9 mouse cellular contexts compared by ENCODE assay signal in the genomic region with DNA sequence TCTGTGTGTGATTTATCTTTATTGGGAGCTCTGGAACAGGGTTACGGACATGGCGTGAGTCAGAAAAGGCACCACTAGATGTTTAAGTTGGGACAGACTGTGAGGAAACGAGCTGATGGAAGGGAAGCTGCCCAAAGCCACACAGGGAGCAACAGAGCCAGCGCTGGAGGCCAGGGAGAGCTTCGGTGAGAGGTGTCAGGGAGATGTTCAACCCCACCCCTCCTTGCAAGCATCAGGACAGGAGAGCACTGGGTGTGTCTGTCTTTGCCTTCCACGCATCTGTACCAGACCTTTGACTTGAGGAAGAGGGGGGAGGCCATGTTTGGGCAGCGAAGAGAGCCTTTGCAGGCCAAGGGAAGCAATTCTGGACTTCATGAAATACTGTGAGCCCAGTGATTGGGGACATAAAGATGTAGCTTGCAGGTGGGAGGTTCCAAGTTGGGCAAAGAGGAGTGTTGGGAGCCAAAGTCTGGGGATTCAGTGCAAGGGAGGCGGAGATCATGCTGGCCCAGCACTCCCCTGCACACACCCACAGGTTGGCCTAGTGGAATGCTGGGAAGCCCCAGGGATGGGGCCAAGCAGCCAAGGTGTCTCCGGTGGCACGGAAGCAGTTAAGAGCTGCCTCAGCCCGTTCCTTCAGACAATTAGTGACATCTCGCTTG. TPM values are rescaled to one million over a fixed set of nuclear protein-coding genes. Genes with fewer than 3 reads are reported as not detected.
DNase-seq lines count a peak whose midpoint lies in the region; ATAC-seq and TF ChIP-seq lines count a peak whose summit lies in the region.
"Had no signal": no experiment of that assay in that cellular context is flagged by ENCODE, and none has a peak within 500 bp of the region (broad histone marks: within the 10 kb centered on the region; RNA-seq: fewer than 3 reads in every experiment).

No protein-coding gene starts in this region.

- TF ChIP-seq POLR2A in liver, adult 2 months (IDR thresholded peaks at IDR 0.05; ENCODE audit: extremely low read depth, insufficient read depth, low read length): no peak

- H3K27me3 ChIP-seq in liver, adult 2 months (ENCODE audit: control insufficient read depth, insufficient read depth, low read length): no peaks in the 10 kb centered on the region
- H3K27me3 ChIP-seq in embryonic facial prominence, embryonic 14.5 days (replicated peaks; ENCODE audit: control insufficient read depth, insufficient read depth, low read length): no peaks in the 10 kb centered on the region
- no peaks in the 10 kb centered on the region for H3K27me3 ChIP-seq in intestine, embryonic 16.5 days (replicated peaks; ENCODE audit: control insufficient read depth, insufficient read depth, low read length)
- H3K27me3 ChIP-seq in neural tube, embryonic 12.5 days (replicated peaks): no peaks in the 10 kb centered on the region; the same call in 1 of the 2 replicates
- peaks cover 21% of the 10 kb centered on the region for H3K27me3 ChIP-seq in liver, embryonic 12.5 days (replicated peaks)

- H3K27ac ChIP-seq in liver, adult 2 months (replicated peaks; ENCODE audit: insufficient read depth, low read depth, low read length): no peak overlapping the region
- peak overlapping the region; percentile 68 for H3K27ac ChIP-seq in embryonic facial prominence, embryonic 14.5 days (replicated peaks; ENCODE audit: low read depth, low read length)
- H3K27ac ChIP-seq in intestine, embryonic 16.5 days (ENCODE audit: low read length): peak overlapping the region; percentile 54; the same call in 1 of the 2 replicates
- H3K27ac ChIP-seq in neural tube, embryonic 12.5 days: peak overlapping the region; percentile 57
- H3K27ac ChIP-seq in liver, embryonic 12.5 days: no peak overlapping the region

- peaks cover 24% of the 10 kb centered on the region for H3K4me1 ChIP-seq in liver, adult 2 months (ENCODE audit: control insufficient read depth, insufficient read depth, low read length)
- H3K4me1 ChIP-seq in embryonic facial prominence, embryonic 14.5 days (ENCODE audit: control insufficient read depth, insufficient read depth, low read length): peaks cover 100% of the 10 kb centered on the region
- H3K4me1 ChIP-seq in intestine, embryonic 16.5 days (ENCODE audit: control insufficient read depth, insufficient read depth, low read length): peaks cover 98% of the 10 kb centered on the region
- H3K4me1 ChIP-seq in neural tube, embryonic 12.5 days: peaks cover 100% of the 10 kb centered on the region
- peaks cover 93% of the 10 kb centered on the region for H3K4me1 ChIP-seq in liver, embryonic 12.5 days

- no peak overlapping the region for H3K9ac ChIP-seq in liver, adult 2 months (ENCODE audit: low read depth, low read length)
- peak overlapping the region; percentile 35; the same call in 1 of the 2 replicates for H3K9ac ChIP-seq in embryonic facial prominence, embryonic 14.5 days (ENCODE audit: low read depth, low read length)
- H3K9ac ChIP-seq in intestine, embryonic 16.5 days (ENCODE audit: low read depth, low read length): 0 out of 2 replicates have a peak overlapping the region, but pooled peaks have one; percentile 42
- no peak overlapping the region for H3K9ac ChIP-seq in neural tube, embryonic 12.5 days
- H3K9ac ChIP-seq in liver, embryonic 12.5 days: no peak overlapping the region

- DNase-seq in liver, adult 2 months (ENCODE audit: extremely low read depth, low read depth, low spot score): peak; percentile 50
- DNase-seq in liver: no peak
- no peak for DNase-seq in embryonic facial prominence, embryonic 14.5 days (ENCODE audit: low spot score)
- DNase-seq in layer of hippocampus, postnatal 36 days: no peak
- DNase-seq in ovary, postnatal 10 days (ENCODE audit: low spot score): no peak
- DNase-seq: layer of hippocampus, adult 9-11 months had no signal

- peak overlapping the region; percentile 28; the same call in 1 of the 2 replicates for H3K4me2 ChIP-seq in embryonic facial prominence, embryonic 14.5 days (ENCODE audit: low read depth, low read length)
- 0 out of 2 replicates have a peak overlapping the region, but pooled peaks have one; percentile 16 for H3K4me2 ChIP-seq in intestine, embryonic 16.5 days (ENCODE audit: low read depth, low read length)
- H3K4me2 ChIP-seq in neural tube, embryonic 12.5 days (replicated peaks): peak overlapping the region; percentile 40
- no peak overlapping the region for H3K4me2 ChIP-seq in liver, embryonic 12.5 days

- TF ChIP-seq CTCF in liver, adult 2 months (IDR thresholded peaks at IDR 0.05; ENCODE audit: low read depth, low read length): no peak

- no peaks in the 10 kb centered on the region for H3K36me3 ChIP-seq in liver, adult 2 months (ENCODE audit: control insufficient read depth, insufficient read depth, low read length)
- H3K36me3 ChIP-seq in embryonic facial prominence, embryonic 14.5 days (ENCODE audit: control insufficient read depth, insufficient read depth, low read length): no peaks in the 10 kb centered on the region
- no peaks in the 10 kb centered on the region for H3K36me3 ChIP-seq in intestine, embryonic 16.5 days (ENCODE audit: control insufficient read depth, insufficient read depth, low read length)
- H3K36me3 ChIP-seq in neural tube, embryonic 12.5 days: no peaks in the 10 kb centered on the region
- H3K36me3 ChIP-seq in liver, embryonic 12.5 days: no peaks in the 10 kb centered on the region

- no peaks in the 10 kb centered on the region for H3K9me3 ChIP-seq in embryonic facial prominence, embryonic 14.5 days (ENCODE audit: control insufficient read depth, low read length)
- no peaks in the 10 kb centered on the region for H3K9me3 ChIP-seq in intestine, embryonic 16.5 days (ENCODE audit: control insufficient read depth, low read length)
- no peaks in the 10 kb centered on the region for H3K9me3 ChIP-seq in neural tube, embryonic 12.5 days
- H3K9me3 ChIP-seq in liver, embryonic 12.5 days (replicated peaks): no peaks in the 10 kb centered on the region

- 70% methylated on average over 12 of the region's 12 CpGs for WGBS in liver, adult 2 months
- 30% methylated on average over 12 of the region's 12 CpGs for WGBS in embryonic facial prominence, embryonic 14.5 days
- WGBS in intestine, embryonic 16.5 days: 33% methylated on average over 12 of the region's 12 CpGs
- WGBS in neural tube, embryonic 12.5 days: 21% methylated on average over 12 of the region's 12 CpGs
- WGBS in liver, embryonic 12.5 days (ENCODE audit: insufficient replicate concordance): 59% methylated on average over 12 of the region's 12 CpGs

- H3K79me2 ChIP-seq in liver, adult 2 months (ENCODE audit: control insufficient read depth, insufficient read depth, low read length): peaks cover 47% of the 10 kb centered on the region

- H3K4me3 ChIP-seq in liver, adult 2 months (ENCODE audit: insufficient read depth, low read depth, low read length): no peak overlapping the region
- no peak overlapping the region for H3K4me3 ChIP-seq in embryonic facial prominence, embryonic 14.5 days (ENCODE audit: low read depth, low read length)
- no peak overlapping the region for H3K4me3 ChIP-seq in intestine, embryonic 16.5 days (ENCODE audit: low read length)
- H3K4me3 ChIP-seq in neural tube, embryonic 12.5 days: no peak overlapping the region
- no peak overlapping the region for H3K4me3 ChIP-seq in liver, embryonic 12.5 days

- no peak for ATAC-seq in embryonic facial prominence, embryonic 14.5 days (ENCODE audit: low read depth)
- peak; percentile 47 for ATAC-seq in intestine, embryonic 16.5 days
- ATAC-seq in neural tube, embryonic 12.5 days (ENCODE audit: low FRiP score, low read depth): no peak
- ATAC-seq in liver, embryonic 12.5 days: no peak

RNA-seq across cellular contexts. Expression of gene Ahdc1, which starts 35.8 kb away (rescaled TPM):
- total RNA-seq in liver, adult 2 months (2014; rRNA removed): 2.4 and 4.1 TPM in 2 replicates
- 8.7 and 8.8 TPM in 2 replicates for polyA plus RNA-seq in liver, adult 2 months (2012; rRNA removed)
- 11.0 and 11.7 TPM in 2 replicates for polyA plus RNA-seq in embryonic facial prominence, embryonic 14.5 days (2014; fragmentation: Nextera tagmentation; extraction: Ambion mirVana)
- polyA plus RNA-seq in intestine, embryonic 16.5 days (2015; fragmentation: Nextera tagmentation; extraction: Ambion mirVana): 5.3 and 5.7 TPM in 2 replicates
- polyA plus RNA-seq in neural tube, embryonic 12.5 days (2016; fragmentation: Nextera tagmentation; extraction: Ambion mirVana): 10.5 TPM in 2 replicates
- 100 to 1,000 TPM; 111 to 113 TPM for total RNA-seq in layer of hippocampus, postnatal 36 days (2021)
- 2.9 and 3.2 TPM in 2 replicates for polyA plus RNA-seq in liver, embryonic 12.5 days (2016; fragmentation: Nextera tagmentation; extraction: Ambion mirVana)

Comparison
In these comparisons a context has a peak if more than half of its experiments do, and no peak if none do; other contexts are left out.
1. H3K27ac ChIP-seq: peak in embryonic facial prominence, embryonic 14.5 days (single experiment), intestine, embryonic 16.5 days (single experiment) and neural tube, embryonic 12.5 days (single experiment); none in liver, adult 2 months (single experiment) and liver, embryonic 12.5 days (single experiment).
2. H3K9ac ChIP-seq: peak in embryonic facial prominence, embryonic 14.5 days (single experiment) and intestine, embryonic 16.5 days (single experiment); none in liver, adult 2 months (single experiment), neural tube, embryonic 12.5 days (single experiment) and liver, embryonic 12.5 days (single experiment).